Mouse (Mus musculus) frontal cortex, postnatal 25 days (tissue): ENCODE results near the gene Spef1.
"Not testable (repeated sequence)": the region's sequence is repeated elsewhere in the genome, so short reads cannot be mapped to it uniquely, and the experiment has no call there.

ENCODE experiments used
- DNase-seq, 2 experiments: peaks; one replicate each; pipeline ENCODE4 v3.0.0; 2022; ENCODE audit warnings: low spot score in 2 of 2

Spef1 gene

GRCm38 (mm10) chr2:131186771-131187601 lies at the start of gene Spef1, which contains the start of gene Cdc25b:
Gene Spef1 (minus strand): TSS chr2:131187282.
Gene Cdc25b (plus strand): TSS chr2:131186949.
- peak; percentile 48 to 54 for DNase-seq

- DNase-seq, result no peak
Measured at GRCm38 (mm10) chr2:131234970-131235635, 48.0 kb upstream of the Spef1 start.

- DNase-seq, result no peak
Measured at GRCm38 (mm10) chr2:131234127-131234650, 47.1 kb upstream of the Spef1 start.

- peak; percentile 74 to 82 for DNase-seq
Measured at GRCm38 (mm10) chr2:131233307-131234126, 46.4 kb upstream of the Spef1 start, which contains the start of gene Mavs. Gene Mavs (plus strand): TSS chr2:131234063.

GRCm38 (mm10) chr2:131232558-131232957 lies 45.5 kb upstream of the Spef1 start:
- no peak for DNase-seq

- DNase-seq, result no peak
Measured at GRCm38 (mm10) chr2:131227243-131227642, 40.2 kb upstream of the Spef1 start.

GRCm38 (mm10) chr2:131226669-131227068 lies 39.6 kb upstream of the Spef1 start:
- DNase-seq, result not testable (repeated sequence)

GRCm38 (mm10) chr2:131225178-131225577 lies 38.1 kb upstream of the Spef1 start:
- DNase-seq, result no peak

GRCm38 (mm10) chr2:131223569-131223968 lies 36.5 kb upstream of the Spef1 start:
- DNase-seq, result no peak

GRCm38 (mm10) chr2:131222562-131222961 lies 35.5 kb upstream of the Spef1 start:
- DNase-seq, result no peak

- no peak for DNase-seq
Measured at GRCm38 (mm10) chr2:131221853-131222515, 34.9 kb upstream of the Spef1 start.

- no peak for DNase-seq
Measured at GRCm38 (mm10) chr2:131220030-131220429, 32.9 kb upstream of the Spef1 start.

GRCm38 (mm10) chr2:131215941-131216858 lies 29.1 kb upstream of the Spef1 start:
- DNase-seq, result no peak

GRCm38 (mm10) chr2:131213773-131214172 lies 26.7 kb upstream of the Spef1 start:
- DNase-seq, result no peak

GRCm38 (mm10) chr2:131211026-131211615 lies 24.0 kb upstream of the Spef1 start:
- no peak for DNase-seq

GRCm38 (mm10) chr2:131209969-131210792 lies 23.1 kb upstream of the Spef1 start:
- DNase-seq, result peak; percentile 93 to 95

GRCm38 (mm10) chr2:131209125-131209795 lies 22.2 kb upstream of the Spef1 start:
- DNase-seq, result no peak

GRCm38 (mm10) chr2:131208356-131208755 lies 21.3 kb upstream of the Spef1 start:
- no peak for DNase-seq
